Mouse (Mus musculus) CD4-positive, CD25-positive, alpha-beta regulatory T cell, adult 4 months (primary cell): ENCODE data around the gene Cdh18. TPM values are rescaled to one million over a fixed set of nuclear protein-coding genes. Genes with fewer than 3 reads are reported as not detected.
"Not testable (repeated sequence)": the region's sequence is repeated elsewhere in the genome, so short reads cannot be mapped to it uniquely, and the experiment has no call there.

Experiments
- ATAC-seq: one replicate; pipeline ENCODE4 v1.8.0; 2017
- polyA plus RNA-seq, 2 experiments: library from polyadenylated mRNA; unstranded; fragments of 100-300 nt; shearing (Covaris generic); gene quantifications; one replicate each; pipeline ENCODE4 v1.2.1; 2017

The Cdh18 gene
- polyA plus RNA-seq: not detected

DNA sequence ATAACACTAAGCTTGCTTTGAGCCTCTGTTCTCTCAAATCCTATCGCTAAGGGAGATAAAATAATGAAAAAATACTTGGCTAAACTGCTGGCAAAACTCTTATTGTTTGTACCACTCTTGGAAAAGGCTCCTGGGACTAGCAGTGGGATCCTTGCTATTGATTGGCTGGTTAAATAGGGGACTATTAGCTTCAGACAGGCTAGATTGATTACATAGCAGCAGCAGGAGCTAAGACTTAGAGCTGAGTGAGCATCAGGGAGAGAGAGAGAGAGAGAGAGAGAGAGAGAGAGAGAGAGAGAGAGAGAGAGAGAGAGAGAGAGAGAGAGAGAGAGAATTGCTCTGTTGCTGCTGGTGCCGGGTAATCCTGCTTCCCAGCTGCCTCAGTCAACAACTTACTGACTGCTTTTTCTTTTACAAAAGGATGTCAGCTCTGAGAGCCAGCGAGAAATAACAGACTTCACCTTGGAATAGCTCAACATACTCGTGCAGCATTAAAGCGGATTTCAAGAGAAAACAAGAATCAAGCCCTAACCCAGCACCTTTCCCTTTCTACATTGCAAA, at the start of gene Cdh18:
TSS of gene Cdh18 (plus strand) at position 312 of the 561 bp plus-strand sequence.
- no peak for ATAC-seq

DNA sequence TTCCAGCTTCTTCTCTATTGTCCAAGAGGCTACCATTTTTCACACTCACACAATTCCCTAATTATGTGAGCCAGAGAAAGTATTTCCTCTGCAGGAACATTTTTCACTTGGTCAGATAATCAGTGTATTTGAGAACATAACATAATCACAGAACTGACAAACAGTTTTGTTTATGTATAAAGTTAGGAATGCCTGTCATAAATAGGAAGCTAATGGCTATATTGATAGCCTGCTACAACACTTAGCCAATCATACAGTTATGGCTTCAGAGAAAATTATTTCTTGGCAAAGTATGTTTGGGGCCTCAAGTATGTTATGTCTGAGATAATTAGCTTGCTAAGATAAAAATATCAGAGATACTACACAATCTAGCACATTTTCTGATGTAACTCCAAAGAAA, 37.6 kb upstream of the Cdh18 start:
- ATAC-seq: no peak

DNA sequence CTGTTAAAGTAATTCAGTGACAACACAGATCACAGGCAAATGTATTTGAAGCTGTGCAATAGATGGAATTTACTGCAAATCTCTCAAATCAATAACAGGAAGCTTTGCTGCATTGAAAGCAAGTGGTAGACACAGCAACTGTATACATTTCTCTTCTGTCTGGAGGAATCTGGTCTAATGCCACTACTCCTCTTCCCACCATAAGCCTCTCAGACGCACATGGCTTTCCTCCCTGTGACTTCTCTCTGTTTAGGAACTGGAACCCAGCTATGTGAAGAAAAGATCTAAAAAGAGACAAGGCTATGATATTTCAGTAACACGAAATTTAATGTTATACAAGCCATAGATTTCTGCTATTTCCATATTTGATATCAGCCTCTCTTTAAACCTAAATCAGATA, 13.0 kb upstream of the Cdh18 start:
- ATAC-seq: no peak

DNA sequence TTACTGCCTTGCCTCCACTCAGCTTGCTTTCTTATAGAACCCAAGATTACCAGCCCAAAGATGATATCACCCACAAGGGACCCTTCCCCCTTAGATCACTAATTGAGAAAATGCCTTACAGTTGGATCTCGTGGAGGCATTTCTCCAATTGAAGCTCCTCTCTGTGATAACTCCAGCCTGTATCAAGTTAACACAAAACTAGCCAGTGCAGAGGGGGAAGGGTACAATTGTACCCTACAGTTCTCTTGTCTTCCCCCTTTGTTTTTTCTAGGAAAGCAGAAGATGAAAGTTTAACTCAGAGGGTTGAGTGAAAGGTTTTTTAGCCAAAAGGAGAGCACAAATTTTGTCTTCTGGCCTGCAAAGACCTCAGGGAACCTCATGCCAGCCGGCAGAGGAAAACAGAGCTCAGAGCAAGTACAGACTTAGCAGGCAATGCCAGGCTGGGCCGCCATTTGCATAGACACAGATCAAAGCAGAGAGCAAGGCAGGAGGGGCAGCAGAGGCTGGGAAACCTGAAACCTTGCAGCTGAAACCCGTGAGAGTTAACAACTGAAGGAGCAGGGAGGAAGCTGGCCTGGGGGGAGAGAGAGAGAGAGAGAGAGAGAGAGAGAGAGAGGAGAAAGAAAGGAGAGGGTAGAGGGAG, 29.3 kb downstream of the Cdh18 start:
- ATAC-seq: no peak

DNA sequence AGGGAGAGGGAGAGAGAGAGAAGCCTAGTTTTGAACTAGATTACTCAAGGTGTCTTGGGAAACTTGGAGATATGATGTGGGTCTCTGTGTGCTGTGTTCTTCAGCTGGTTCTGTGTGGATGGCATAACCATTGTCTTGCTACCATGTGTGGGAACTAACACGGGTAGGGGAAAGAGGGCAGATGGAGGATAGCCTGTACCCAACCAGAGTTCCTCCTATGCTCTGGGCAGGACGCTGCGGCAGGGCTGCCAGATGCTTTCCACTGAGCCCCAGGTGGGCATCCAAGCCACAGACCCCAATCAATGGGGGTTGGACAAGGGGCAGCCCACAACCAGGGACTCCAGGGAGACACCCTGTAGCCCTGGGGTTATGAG, 29.8 kb downstream of the Cdh18 start:
- ATAC-seq: no peak

DNA sequence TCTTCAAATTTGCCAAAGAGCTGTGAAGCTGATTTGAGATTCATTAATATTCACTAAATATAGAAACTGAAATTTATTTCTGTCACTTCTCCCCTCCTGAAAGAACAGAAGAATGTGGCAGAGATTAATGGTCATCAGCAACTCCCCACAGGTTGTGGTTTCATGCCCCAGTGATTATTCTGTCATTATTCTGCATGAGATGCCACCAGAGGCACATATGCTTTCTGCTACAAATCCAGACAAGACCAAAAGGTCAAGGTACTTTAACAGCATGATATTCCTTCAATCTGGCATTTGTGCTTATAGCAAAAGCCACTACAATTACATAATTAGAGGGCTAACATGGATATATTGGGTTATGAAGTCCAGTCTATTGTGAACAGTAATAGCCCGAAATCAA, 35.8 kb downstream of the Cdh18 start:
- no peak for ATAC-seq

DNA sequence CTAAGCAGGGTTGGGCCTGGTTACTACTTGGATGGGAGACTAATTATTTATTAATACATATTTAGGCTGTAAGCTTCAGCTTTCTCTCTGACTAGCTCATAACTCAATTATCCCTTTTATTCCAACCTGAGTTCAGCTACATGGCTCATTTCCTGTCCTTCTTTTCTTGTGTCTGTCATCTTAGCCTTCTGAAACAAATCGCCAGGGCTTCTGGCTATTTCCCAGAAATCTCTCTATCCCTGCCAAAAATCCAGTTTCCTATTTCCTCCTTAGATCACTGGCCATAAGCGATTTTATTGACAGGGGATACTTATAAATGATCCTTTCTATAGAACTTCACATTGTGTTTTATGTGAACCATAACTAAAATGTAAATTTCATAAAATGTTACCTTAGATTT, 167.6 kb downstream of the Cdh18 start:
- no peak for ATAC-seq

DNA sequence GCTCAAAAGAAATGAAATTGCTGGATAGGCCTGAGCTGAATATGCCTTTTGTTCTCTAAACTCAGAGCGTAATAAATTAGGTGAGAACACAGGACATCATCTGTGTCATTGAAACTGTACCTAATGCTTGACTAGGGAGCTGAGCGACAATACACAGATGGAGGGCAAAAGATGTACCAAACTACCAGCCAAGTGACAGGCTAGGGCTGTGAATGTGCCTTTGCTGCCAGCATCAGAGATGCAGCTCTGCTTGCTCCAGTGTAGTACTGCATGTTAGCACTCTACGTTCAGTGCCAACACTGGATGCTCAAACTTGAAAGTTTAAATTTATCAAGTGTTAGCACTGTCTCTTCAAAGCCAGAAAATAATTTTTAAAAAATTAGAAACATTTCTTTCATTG, 168.9 kb downstream of the Cdh18 start:
- no peak for ATAC-seq

DNA sequence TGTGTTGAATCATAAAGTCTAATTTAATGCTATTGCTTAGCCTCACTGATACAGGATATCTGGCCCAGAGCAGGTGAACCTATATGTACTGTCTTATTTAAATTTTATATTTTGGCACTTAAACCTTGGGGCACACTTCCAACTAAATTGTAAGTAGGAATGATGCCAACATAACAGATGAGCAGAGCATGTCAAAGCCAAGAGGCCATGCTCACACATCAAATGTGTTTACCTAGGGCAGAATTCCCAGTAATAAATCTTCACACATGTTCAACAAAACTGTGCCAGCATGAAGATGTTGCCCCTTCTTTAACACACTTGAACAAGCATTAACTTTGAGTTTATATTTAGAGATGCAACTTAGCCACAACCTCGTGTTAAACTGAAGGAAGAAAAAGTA, 177.8 kb downstream of the Cdh18 start:
- ATAC-seq: no peak

DNA sequence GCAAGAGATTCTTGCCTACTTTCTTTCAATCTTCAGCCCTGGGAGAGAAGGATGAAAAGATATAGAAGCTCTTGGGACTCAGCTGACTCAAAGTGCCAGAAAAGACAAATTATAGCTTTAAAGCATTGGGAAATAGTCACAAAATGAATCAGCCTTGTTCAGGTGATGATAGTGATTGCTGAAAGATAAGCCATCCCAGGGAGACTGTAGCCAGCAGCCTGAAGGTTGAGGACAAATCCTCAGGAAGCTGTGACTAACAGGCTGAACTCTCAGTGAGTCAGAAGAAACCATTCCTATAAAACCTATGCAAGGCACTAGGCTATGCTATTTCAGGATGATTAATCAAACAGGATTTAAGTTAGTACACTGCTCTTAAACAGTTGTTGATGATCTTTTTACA, 184.2 kb downstream of the Cdh18 start:
- no peak for ATAC-seq

DNA sequence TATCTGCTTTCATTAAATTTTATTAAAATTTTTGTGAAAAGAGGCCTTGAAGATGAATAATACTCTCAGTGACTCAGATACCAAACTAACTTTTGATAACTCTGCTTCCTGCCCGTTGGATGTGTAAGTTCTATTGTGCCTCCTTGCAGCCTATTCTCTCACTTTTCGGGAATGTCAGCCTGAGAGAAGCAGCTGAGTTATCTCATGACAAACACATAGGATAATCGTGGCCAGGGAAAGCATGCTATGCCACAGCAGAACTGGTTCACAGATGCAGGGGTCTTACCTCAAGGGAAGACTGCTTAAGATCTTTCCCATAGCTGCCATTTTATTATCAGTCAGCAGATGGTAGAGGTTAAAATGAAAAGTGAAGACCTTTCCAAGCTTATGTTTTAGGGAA, 187.3 kb downstream of the Cdh18 start:
- no peak for ATAC-seq

DNA sequence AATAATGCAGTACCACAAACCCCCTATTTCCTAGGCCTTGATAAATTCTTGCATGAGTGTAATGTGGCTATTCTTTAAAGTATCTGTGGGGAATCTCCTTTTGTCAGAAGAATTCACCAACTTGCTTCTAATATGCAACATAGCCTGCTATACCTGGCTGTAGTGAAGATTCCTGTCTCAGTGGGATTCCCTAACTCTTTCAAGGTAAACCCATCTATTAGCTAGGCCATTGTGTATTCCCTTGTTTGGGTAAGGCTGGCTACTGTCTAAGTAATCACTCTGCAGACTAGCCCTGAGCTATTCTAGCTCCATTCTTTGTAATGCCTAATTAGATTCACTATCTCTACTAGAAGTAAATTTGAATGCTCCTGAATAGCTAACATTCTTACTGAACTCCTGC, 212.4 kb downstream of the Cdh18 start:
- ATAC-seq: not testable (repeated sequence)

DNA sequence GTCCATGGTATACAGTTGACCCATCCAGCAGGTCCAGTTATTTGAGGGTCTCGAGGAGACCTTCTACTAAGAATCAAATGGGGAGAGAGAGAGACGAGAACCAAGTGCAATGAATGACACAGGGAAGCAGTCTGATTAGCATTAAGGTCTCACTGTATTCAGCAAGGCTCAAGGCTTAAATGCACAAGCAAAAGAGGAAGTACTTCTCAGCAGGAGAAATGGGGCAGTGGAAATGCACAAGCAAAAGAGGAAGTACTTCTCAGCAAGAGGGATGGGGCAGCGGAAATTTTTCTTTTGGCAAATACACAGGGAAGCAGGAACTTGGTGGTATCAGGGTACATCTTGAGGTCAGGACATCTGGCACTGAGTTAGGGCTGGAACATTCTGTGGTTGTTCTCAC, 217.8 kb downstream of the Cdh18 start:
- not testable (repeated sequence) for ATAC-seq

DNA sequence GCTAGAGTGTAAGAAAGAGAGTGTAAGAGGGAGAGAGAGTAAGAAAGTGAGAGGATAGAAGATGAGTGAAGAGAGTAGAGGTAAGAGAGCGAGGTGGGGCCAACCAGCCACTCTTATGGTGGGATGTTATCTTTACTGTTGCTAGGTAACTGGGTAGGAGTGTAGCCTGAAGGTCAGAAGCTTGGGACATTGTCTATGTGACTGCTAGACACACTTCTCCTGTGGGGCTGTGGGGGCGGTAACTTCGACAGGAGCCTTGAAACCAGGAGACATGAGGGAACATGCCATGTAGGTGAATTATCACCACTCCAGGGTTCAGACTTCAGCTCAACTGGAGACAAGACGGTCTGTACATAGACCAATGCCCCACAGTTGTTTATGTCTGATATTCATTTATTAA, 227.5 kb downstream of the Cdh18 start:
- no peak for ATAC-seq

DNA sequence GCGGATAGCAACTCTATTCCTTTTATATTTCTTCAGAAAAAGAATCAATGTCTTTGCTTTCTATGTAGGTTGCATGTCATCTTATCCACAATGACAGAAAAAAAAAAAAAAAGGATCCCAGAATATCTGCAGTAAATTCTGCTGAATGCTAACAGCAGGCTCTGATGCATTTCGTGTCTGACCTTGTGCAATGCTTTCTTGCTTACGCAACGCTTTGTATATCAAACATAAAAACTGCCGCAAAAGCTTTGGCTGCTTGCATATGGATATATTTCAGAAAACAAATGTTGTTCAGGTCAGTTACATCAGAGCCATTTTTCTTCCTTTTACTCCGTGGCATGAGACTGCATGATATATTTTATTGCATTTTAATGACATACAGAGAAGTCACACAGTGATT, 240.9 kb downstream of the Cdh18 start:
- no peak for ATAC-seq

DNA sequence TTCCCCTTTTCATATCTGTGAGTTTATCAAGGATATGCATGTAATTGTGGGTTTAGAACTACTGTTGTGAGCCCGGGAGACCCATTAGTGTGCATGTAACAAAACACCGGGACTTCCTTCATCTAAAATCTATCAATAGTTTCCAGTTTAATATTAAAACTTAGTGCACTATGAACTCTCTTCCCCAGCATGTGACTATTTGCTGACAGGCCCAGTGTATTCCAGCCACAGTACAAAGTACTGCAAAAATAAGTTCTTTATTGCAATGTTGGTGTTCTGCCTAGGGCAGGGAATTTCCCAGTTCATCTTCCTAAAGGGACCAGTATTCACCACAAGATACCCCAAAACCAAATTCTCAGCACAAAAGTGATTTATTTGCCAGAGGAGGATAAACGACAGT, 243.0 kb downstream of the Cdh18 start:
- no peak for ATAC-seq

DNA sequence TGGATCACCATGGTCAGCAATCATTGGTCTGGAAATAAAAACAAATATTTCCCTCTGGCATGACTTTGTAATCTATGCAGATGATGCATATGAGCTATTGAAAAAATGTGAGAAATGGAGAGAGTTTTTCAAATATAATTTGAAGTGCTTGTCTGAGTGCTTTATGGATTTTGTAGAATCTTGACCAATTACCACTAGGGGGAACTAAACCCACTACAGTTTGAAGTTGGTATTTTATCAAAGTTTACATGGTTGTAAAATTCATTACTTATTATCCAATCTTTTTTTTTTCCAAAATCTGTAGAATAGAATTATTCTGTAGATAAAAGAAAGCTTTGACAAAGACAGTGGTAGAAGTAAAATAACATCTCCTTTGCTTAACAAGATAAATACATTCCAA, 284.3 kb downstream of the Cdh18 start:
- ATAC-seq: no peak

DNA sequence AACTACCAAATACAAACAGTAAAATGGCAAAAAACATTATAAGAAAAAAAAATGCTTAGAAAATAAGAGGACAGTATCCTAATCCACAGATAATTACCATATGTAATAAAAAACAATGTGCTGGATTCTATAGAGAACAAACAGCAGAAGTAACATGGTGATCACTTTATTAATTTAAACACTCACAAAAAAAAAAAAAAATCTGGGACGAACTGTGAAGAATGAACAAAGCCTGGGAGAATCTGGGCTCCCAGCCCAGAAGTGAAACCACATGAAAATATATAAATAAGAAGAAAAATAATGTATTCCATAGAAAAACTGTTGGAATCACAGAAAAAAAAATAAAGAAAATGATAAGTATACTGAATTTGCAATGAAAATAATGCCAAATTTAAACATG, 288.4 kb downstream of the Cdh18 start:
- no peak for ATAC-seq

DNA sequence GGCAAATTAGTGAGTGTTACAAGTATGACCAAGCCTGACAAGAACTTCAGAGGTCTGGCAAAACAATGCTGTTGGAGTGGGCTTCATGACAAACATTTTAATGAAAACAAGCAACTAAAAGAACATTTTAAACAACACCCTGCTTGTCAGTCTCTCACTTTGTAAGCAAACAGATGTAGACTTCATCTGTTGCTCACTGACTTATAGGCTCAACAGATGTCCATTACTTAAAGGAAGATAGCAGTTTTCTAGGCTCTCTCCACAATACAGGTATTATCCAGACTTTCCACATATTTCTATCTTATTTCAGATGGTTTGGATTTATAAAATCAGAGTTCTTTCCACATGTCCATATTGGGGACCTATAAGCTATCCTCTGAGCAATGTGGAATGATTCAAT, 308.9 kb downstream of the Cdh18 start:
- ATAC-seq: no peak

DNA sequence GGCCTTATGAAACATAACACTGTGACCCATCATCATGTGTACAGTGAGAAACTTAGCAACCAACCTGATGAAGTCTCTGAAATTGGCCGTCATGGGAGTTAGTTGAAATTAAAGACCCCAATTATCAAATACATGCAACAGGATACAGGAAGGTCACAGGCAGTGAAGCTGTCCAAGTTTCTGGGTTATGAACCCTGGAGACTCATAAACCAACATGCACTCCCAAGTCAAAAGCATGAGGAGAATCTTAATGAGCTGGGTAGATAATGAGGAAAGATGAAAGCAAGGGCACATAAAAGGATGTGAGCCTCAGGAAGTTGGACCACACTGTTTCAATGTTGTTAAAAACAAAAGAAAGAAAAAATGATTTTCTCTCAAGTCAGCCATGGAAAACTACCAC, 321.9 kb downstream of the Cdh18 start:
- no peak for ATAC-seq

DNA sequence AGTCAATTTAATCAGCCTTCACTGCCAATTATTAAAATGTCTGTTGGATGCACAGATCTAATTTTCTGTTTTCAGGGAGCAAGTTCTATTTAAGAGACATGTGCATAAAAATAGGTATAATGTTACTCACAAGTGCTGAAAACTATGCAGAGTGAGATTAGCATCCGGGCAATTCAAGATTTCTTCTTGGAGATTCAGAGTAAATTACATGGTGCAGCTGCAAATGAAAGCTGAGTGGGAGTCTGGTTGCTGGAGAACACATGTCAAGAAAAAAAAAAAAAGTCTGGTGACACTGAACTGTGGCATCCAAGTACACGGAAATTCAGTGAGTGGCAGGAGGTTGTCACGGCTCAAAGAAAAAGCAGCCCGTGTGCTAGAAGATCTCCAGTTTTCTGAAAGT, 348.9 kb downstream of the Cdh18 start:
- no peak for ATAC-seq

DNA sequence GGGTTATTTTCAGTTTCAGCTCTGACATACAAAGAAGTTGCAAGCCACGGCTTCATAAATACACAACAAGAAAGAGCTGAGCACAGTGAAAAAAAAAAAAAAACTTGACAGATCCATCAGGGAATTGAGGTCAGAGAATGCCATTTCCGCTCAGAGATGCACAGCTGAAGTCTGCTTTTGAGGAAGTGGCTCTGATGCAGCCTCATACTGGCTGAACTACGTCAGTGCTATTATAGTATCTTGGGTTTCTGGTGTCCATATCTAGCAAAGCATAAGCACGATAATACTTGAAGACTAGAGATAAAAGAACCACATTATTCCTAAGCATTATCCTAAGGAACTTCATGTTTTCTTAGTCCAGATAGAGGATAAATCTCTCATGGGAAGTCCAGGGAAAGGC, 349.4 kb downstream of the Cdh18 start:
- ATAC-seq: no peak

DNA sequence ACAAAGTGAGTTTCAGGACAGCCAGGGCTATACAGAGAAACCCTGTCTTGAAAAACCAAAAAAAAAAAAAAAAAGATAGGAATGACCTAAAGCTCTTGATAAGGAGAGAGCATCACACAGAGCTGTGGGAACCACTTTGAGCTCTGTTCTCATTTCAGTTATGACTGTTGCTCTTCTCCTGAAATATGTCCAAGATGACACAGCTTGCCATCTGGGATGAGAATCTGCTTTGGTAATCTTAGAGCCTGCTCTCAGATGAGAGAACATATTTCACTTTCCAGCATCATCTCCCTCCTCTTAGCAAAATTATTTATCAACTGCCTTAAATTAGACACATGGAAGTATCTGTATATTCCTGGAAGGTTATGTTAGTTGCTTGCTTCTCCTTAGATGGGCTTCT, 365.6 kb downstream of the Cdh18 start:
- ATAC-seq: no peak

DNA sequence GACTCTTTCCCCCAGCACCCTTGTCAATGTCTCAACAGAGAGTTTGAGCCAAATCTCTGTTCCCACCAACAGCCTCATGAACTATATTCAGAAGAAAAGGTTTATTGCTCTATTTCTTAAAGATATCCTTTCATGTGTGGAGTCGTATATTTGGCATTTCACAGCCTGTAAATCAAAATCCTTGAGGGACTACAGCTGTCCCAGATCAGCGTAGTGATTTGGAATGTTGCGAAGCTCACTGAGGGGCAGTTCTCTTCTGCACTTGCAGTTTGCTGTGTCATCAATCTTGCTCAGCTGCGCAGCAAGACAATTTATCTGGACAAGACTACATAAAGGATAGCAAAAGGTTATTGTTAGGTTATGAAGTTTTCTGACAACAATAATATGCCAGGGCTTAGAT, 385.5 kb downstream of the Cdh18 start:
- ATAC-seq: no peak

DNA sequence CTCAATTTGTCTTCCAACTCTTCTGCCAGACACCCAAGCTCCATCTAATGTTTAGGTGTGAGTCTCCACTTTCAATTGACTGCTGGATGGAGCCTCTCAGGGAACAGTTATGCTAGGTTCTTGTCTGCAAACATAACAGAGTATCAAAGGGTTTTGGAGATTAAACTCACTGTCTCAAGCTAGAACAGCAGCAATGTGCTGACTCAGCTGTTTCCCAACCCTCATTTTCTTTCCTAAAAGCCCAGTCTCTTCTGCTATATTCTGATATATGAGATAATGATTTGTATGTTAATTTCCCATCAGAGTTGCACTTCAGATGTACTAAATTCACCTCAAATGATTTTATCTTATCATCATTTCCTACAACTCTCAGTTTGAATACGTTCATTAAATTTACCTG, 398.4 kb downstream of the Cdh18 start:
- ATAC-seq: no peak
